Mouse (Mus musculus): ENCODE measurements around the gene Mfsd9.

- TF ChIP-seq POLR2A (IDR thresholded peaks at IDR 0.05; ENCODE audit: low read depth, low read length) (no peak), EP300 (IDR thresholded peaks at IDR 0.05; ENCODE audit: low read length) (no peak)
Observed at GRCm38 (mm10) chr1:40764701-40765275, 25.7 kb downstream of the Mfsd9 start.
